Mouse (Mus musculus) left cerebral cortex, adult 9 months (tissue): ENCODE results near the gene Dlx4.

ENCODE experiments used
- DNase-seq, 2 experiments: peaks; one replicate each; pipeline ENCODE4 v3.0.0; 2022; ENCODE audit warnings: low spot score in 2 of 2

Dlx4 gene

GRCm38 (mm10) chr11:95142980-95143575, 3.0 kb downstream of the Dlx4 start:
- no peak for DNase-seq

DNA sequence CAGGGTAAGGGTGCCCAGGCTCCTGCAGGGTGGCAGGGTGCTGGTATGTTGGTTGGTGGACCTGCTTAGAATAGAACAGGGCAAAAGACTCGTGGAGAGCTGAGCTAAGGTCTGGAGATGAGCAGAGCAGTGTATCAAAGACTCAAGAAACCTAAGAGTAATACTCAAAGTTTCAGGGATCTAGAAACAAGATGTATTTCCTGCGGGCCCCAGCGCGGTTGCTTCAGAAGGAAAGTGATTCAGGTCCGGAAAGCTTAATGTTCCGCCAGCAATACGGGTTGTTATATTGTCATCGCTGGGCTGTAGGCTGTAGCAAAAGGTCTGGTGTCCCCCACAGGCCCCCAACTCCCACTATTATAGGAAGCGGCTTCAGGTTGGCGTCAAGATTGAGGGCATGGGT, 3.8 kb downstream of the Dlx4 start:
- DNase-seq = no peak

DNA sequence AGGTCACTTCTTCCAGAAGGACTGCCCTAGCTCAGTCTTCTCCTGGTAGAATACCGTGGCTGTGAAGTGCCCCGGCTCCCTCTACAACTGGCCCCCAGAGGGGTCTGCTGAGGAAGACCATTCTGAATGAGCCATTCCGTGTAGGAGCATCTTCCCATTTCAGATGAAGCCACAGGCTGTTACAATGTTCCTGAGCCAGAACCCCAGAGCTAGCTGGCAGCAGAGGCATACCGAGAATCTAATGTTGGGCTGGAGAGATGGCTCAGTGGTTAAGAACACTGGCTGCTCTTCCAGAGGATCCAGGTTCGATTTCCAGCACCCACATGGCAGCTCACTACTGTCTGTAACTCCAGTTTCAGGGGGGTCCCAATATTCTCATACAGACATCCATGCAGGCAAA, 6.2 kb downstream of the Dlx4 start:
- DNase-seq = no peak

- DNase-seq = no peak
Measured at GRCm38 (mm10) chr11:95137281-95137680, 8.8 kb downstream of the Dlx4 start.

DNA sequence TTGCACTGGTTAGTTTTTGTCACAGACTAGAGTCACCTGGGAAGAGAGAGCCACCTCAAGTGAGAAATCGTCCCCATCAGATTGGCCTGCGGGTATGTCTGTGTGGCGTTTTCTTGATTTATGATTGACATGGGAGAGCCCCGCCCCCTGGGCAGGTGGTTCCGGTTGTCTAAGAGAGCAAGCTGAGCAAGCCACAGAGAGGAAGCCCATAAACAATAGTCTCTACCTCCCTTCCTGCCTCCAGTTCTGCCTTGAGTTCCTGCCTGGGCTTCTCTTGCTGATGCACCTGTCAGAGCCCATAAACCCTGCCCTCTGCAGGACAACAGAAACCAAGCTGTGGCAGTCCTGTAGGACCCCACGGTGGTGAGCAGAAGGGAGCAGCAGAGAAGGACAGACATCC, 12.7 kb downstream of the Dlx4 start:
- DNase-seq = no peak

DNA sequence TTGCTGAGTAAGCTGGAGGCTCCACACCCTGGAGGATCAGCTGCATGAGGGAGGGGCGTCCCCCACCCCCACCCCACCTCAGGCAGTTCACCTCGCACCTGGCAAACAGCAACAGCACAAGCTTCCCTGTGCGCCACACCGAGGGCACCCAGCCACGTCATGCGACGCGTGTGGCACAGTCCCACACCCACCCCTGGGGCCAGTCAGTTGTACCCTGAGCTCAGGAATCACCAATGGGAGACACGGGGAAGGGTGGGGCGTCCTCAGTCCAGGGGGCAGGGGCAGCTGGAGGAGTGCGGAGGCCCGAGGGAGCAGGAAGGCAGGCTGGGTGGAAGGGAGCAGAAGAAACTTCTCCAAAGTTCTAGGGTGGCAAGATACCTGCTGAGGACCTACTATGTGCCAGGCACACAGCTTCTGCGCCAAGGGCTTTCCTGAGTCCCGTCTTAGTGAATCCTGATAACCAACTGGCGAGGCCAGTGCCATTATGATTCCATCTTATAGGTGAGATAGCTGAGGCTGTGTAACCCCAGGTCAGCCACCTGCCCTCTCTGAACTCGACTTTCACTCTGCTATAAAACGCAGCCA, 15.3 kb downstream of the Dlx4 start:
- DNase-seq = no peak

DNA sequence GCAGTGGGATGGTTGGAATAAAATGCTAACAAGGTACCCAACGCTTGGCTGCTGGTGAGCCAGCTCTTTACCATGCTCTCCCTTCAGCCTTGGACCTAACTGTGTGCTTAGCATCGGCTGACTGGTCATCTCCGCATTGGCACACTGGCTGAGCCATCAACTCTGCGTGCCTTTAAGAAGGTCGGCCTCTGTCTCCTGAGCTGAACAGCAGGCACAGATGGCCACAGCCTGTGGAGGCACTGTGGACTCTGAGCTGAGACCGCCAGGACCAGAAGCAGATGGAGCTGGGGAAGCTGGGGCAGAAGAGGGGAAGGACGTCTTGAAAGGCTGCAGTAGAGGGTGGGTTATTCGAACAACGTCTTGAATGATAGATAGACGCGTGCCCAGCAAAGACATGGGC, 17.7 kb downstream of the Dlx4 start:
- no peak for DNase-seq

DNA sequence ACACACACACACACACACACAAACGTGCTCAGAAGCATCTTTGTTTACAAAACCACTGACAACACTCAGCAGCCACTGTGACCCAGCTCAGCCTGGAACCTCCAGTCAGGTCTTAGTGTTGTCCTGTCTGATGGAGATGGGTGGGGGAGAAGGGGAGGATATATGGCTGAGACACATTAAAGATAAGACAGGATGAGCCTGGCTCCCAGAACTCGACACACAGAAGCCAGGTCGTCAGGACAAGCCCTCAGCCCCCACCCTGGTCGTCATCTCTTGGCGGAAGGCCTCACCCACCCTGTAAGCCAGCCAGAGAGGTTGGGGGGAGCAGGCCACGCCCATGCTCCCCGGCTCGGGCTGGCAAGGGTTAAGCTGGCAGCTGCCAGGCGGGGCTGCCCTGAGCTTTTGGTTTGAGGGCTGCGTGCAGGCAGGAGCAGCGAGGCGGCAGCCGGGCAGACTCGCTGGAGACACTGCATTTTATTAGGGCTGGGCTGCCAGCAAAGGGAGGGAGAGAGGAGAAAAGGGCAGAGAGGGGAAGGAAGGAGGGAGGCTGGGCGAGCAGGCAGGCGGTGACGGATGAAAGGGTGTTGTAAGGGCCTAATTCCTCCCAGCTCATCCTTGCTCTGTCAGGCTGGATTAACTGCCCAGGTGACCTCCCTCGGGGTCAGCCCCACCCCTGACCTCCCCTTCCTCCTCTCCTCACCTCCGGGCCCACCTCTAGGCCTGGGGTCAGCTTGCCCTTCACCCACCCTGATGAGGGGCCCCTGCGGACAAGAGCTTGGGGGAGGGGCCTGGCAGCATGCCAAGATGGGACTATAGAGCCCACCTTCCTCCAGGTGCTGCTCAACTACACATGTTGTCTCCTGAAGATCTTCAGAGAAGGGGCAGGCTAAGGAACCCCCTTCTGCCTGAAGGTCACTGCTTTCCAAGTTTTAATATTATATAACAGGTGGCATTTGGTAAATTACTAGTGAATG, 19.5 kb downstream of the Dlx4 start:
- DNase-seq = no peak

GRCm38 (mm10) chr11:95125366-95125948, 20.6 kb downstream of the Dlx4 start:
- no peak for DNase-seq

DNA sequence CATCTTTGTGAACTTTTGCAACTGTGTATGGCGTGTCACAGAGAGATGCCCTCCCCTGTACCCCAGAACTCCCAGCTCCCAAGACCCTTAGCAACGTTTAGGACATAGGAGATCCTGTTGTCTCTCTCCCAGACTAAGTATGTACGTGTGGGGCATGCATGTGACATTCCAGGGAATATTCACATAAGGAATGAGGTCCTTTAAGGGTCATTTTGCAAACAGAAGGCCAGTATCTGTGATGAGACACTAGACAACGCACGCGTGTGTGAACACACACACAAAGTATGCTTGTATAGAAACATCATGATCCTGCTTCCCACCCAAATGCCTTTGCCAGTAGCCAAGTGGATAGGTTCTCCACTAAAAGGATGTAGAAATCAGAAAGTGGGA, 24.0 kb downstream of the Dlx4 start:
- DNase-seq = no peak

DNA sequence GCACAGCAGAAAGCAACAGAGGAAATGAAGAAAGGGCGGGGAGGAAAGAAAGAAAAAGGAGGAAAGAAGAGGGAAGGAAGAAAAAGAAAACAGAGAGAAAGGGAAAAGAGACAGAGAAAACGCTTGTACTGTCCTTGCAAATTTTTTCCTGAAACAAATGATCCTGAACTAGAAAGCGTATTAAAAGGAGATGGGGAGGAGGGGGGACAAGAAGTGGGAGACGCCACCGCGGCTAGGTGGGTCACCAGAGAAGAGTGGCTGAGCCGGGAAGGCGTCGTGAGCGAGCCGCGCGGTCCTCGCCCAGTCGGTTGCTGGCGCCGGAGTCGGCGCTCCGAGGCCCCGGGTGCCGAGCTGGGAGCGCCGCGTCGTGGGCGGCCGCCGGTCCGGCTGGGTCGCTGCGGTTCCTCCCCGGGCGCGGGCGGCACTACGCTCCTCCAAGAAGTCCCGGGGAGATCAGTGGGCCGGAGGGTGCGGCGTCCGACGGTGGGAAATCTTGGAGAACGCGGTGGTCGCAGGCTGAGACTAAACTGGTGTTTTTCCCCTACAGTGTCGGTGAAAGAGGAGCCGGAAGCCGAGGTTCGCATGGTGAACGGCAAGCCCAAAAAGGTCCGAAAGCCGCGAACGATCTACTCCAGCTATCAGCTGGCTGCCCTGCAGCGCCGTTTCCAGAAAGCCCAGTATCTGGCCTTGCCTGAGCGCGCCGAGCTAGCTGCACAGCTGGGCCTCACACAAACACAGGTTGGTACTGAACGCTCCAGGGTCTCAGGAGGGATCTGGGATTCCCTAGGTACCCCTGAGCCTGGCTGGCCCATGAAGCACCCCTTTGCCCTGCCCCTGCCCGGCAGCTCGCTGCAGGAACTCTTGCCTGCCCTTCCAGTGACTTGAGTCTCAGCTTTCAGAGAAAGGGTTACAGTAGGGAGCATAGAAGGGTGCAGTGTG, 24.6 kb downstream of the Dlx4 start:
- no peak for DNase-seq

- no peak for DNase-seq
Measured at GRCm38 (mm10) chr11:95120633-95121020, 25.4 kb downstream of the Dlx4 start.

- no peak for DNase-seq
Measured at GRCm38 (mm10) chr11:95119990-95120632, 26.0 kb downstream of the Dlx4 start, which contains the start of gene Dlx3. Gene Dlx3, plus strand, starts transcription at chr11:95120119.

- peak in 1 of 2 experiments; percentile 76 for DNase-seq
Measured at GRCm38 (mm10) chr11:95118505-95118904, 27.6 kb downstream of the Dlx4 start.

- DNase-seq = peak; percentile 31 to 74
Measured at GRCm38 (mm10) chr11:95117030-95117429, 29.0 kb downstream of the Dlx4 start.

DNA sequence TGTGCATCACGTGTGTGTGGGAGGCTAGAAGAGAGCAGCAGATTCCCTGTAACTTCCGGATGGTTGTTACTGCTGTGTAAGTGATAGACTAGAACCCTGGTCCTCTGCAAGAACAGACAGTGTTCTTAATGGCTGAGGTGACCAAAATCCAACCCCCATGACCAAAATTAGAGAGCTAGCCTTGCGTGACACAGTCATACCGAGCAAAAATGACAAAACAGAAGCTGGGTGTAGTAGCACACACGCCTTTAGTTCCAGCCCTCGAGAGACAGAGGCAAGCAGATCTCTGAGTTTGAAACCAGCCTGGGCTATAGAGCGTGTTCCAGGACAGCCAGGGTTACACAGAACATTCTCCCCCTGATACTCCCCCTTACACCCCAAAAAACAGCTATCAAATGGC, 36.0 kb downstream of the Dlx4 start:
- DNase-seq = no peak

GRCm38 (mm10) chr11:95109000-95109399, 37.1 kb downstream of the Dlx4 start:
- no peak for DNase-seq

DNA sequence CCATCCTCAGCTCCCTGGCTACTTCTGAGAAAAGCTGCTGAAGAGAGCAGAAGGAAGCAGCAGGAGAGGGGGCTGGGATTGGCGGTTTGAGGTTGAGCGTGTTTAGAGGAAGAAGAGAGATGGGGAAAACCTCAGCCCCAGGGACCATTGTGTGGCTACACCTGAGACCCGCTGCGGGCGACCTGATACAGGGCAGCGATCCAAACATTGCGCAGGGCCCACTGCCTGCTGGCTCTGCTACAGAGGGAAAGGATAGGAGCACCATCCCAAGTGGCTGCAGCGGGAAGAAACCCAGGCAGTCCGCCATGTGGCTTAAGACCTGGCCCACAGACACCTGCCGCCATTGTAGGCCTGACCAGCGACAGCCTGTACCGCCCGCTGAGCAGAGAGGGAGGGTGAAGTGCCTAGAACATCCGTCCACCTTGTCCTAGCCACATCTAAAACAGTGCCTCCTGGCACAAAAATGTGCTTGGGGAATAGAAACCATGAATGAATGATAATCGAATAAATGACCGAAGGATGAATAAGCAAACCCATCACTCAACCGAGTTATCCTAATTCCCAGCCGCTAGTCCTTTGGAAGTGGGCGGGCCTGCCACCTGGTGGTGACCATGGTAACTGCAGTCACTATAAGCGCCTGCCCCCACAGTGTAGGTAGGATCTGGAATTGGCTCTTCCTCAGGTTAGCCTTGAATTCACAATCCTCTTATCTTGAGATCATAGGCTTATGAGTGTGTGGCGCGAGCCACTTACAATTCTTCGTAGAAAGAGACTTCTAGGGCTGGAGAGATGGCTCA, 39.4 kb downstream of the Dlx4 start:
- peak in 1 of 2 experiments; percentile 84 for DNase-seq

DNA sequence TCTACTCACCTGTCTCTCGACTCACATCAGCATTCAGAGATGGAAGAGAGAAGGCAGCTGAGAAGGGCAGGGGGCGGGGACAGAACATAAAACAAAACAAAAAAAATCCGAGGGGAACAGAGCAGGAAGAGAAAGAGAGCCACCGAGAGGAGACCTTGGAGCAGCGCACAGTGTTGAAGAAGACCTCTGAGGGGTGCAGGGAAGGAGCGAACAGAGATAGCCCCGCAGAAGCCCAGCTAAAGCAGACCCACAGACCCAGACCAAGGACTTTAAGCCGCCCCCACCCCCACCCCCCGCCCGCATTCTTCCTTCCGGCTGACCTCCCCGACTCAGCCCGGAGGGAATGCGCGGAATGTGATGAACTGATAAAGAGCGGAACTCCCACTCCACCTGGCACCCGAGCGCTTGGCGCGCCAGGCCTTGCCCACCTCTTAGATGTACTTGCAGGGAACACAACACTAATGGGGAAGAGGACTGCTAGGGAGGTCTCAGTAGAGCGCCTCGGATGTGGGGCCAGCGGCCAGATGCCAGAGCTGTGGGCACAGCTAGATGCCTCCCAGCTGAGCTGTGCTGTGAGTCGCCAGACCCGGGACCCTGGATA, 40.7 kb downstream of the Dlx4 start:
- DNase-seq = no peak

DNA sequence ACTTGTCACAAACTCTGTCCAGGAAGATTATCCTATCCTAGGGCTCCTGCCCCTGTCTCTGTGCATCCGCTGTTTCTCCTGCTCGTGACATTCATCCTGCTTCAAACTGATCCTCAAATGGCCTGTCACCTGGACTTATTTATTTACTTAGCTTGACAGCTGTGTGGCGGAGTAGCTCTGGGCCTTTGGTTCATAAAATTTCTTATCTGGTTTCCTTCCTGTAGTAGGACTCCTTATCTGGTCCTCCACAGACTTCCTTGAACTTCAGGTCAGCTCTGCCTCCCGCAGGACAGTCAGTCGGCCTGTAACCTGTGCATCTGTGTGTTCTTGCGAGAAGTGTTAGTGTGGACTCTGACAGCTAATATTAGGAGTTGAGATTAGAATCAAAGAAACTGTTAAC, 41.8 kb downstream of the Dlx4 start:
- DNase-seq = no peak
